Mouse (Mus musculus) heart, embryonic 12.5 days (tissue): ENCODE results near the gene Gad2. TPM values are rescaled to one million over a fixed set of nuclear protein-coding genes. Genes with fewer than 3 reads are reported as not detected.
A peak's percentile ranks its signal among the peaks of the same experiment; 100 is the strongest.

ENCODE experiments used
- ATAC-seq: fragments of 200-750 bp; cut with Nextera tagmentation; 2 replicates; pipeline ENCODE4 v1.8.0; 2017; ENCODE audit warnings: moderate TSS enrichment, moderate library complexity; ENCODE audit not compliant: insufficient number of reproducible peaks, low FRiP score
- H3K27ac ChIP-seq: fragments of 300-500 bp; sonication (generic); 2 replicates; pipeline ENCODE4 v1.5.1; 2016; ENCODE audit warnings: mild to moderate bottlenecking, moderate library complexity; ENCODE audit not compliant: poor library complexity, severe bottlenecking
- H3K27me3 ChIP-seq: fragments of 300-500 bp; sonication (generic); replicated peaks from 2 replicates; pipeline ENCODE4 v1.6.1; 2016; ENCODE audit warnings: mild to moderate bottlenecking, moderate library complexity
- H3K36me3 ChIP-seq: fragments of 300-500 bp; sonication (generic); 2 replicates; pipeline ENCODE4 v1.6.1; 2016; ENCODE audit warnings: mild to moderate bottlenecking, moderate library complexity
- H3K4me1 ChIP-seq: fragments of 300-500 bp; sonication (generic); replicated peaks from 2 replicates; pipeline ENCODE4 v1.6.1; 2016; ENCODE audit warnings: mild to moderate bottlenecking
- H3K4me2 ChIP-seq: fragments of 300-500 bp; sonication (generic); 2 replicates; pipeline ENCODE4 v1.6.1; 2016; ENCODE audit warnings: mild to moderate bottlenecking, moderate library complexity
- H3K4me3 ChIP-seq: fragments of 300-500 bp; sonication (generic); 2 replicates; pipeline ENCODE4 v1.5.1; 2016; ENCODE audit warnings: mild to moderate bottlenecking
- H3K9ac ChIP-seq: fragments of 300-500 bp; sonication (generic); 2 replicates; pipeline ENCODE4 v1.6.1; 2016; ENCODE audit warnings: mild to moderate bottlenecking, moderate library complexity
- H3K9me3 ChIP-seq: fragments of 300-500 bp; sonication (generic); replicated peaks from 2 replicates; pipeline ENCODE4 v1.6.1; 2016; ENCODE audit warnings: mild to moderate bottlenecking, moderate library complexity
- WGBS: fragments of 180-500 bp; shearing (Covaris S2); methylation state at CpG from one replicate; pipeline ENCODE4 v1.1.7; 2016; 5-methylcytosine and 5-hydroxymethylcytosine counted together
- polyA plus RNA-seq: library from polyadenylated mRNA; unstranded; fragments of >200 nt; fragmentation: Nextera tagmentation; extraction: Ambion mirVana; gene quantifications from 2 replicates; pipeline ENCODE4 v1.2.1, GENCODE M21; 2016

Gad2 gene
- polyA plus RNA-seq, 1 experiment from 2014 or later = 0.42 TPM

DNA sequence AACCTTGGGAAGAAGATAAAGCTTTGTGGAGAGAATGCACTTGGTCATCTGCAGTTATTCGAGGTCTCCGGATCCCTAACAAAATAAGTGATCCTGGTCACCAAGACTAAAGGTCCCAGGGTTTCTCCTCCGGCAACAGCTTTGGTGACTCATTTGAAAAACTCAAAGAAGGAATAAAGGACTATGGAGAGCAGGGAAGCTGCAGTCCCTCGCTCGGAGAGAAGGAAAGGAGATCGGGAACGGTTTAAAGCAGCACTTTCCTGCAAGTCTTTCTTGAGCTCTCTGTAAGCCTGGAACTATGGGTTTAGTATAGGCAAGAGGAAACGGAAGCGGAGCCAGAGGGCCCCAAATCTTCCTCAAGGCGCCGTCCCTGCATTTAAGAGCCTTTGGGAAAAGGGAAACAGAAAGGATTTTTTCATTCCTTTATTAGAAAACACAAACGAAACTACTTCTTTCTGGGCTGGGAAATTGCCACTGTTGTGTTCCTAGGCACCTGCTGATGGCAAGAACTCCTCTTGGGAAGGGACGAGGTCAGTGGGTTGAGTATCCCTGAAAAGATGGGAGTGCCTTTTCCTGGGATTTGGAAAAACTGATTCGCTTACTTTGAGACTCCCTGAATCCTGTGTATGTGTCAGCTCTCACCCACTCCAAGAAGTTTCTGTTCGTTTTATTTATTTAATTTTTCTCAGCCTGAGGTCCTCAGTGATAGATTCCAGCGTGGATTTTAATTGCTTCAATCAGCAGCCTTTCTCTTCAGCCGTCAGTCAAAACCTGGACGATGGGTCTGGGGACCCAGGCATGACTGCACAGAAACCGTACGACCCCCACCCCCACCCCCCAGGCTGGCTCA, 802 bp upstream of the Gad2 start:
- no peaks in the 10 kb centered on the region for H3K9me3 ChIP-seq
- no peak overlapping the region for H3K9ac ChIP-seq
- H3K4me1 ChIP-seq = peaks cover 25% of the 10 kb centered on the region
- H3K27ac ChIP-seq = no peak overlapping the region
- peak overlapping the region; percentile 88 for H3K4me2 ChIP-seq
- H3K27me3 ChIP-seq = peaks cover 89% of the 10 kb centered on the region
- H3K36me3 ChIP-seq = no peaks in the 10 kb centered on the region
- WGBS = 4% methylated on average over 20 of the region's 20 CpGs
- H3K4me3 ChIP-seq = 0 out of 2 replicates have a peak overlapping the region, but pooled peaks have one; percentile 47
- no peak for ATAC-seq

DNA sequence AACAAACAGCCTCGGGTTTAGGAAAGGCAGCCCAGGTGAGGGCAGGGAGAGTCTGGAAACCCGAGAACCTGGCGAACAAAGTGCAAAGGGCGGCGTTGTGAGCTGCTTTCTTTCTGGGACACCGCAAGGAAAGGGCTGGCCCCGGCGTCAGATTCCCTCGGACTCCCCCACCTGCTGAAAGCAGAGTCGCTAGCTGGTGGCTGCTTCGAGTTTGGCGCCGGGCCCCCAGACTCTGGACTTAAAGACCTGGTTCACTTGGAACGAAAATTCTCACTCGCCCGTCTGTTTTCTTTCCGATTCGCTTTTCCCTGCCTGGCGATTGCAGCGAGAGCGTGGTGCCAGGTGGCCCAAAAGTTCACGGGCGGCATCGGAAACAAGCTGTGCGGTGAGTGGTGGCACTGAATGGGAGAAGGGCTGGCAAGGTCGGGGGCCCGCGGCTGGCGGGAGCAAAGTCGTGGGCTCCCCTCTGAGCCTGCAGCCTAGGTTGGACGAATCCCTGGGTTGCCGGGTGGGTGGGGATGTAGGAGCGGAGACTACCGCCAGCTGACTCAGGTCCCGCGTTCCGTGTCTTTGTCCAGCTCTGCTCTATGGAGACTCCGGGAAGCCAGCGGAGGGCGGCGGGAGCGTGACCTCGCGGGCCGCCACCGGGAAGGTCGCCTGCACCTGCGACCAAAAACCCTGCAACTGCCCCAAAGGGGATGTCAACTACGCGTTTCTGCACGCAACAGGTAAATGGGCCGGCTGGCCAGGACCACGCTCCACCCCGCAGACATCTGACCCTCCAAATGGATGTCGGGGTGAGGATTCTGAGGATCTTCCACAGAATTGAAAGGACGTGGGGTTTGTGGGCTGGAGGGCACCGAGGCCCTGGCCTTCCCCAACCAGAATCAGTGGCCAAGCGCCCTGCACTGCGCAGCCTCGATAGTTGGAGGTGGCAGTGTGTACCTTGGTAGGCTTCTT, 1.4 kb downstream of the Gad2 start:
- Histone ChIP-seq H3K36me3 (no peaks in the 10 kb centered on the region), H3K4me1 (peaks cover 25% of the 10 kb centered on the region), H3K4me2 (peak overlapping the region; percentile 88), H3K9ac (no peak overlapping the region), H3K27me3 (peaks cover 78% of the 10 kb centered on the region), H3K4me3 (peak overlapping the region; percentile 47), H3K9me3 (no peaks in the 10 kb centered on the region), H3K27ac (no peak overlapping the region)
- no peak; the same call in 1 of the 2 replicates for ATAC-seq
- 1% methylated on average over 60 of the region's 60 CpGs for WGBS

DNA sequence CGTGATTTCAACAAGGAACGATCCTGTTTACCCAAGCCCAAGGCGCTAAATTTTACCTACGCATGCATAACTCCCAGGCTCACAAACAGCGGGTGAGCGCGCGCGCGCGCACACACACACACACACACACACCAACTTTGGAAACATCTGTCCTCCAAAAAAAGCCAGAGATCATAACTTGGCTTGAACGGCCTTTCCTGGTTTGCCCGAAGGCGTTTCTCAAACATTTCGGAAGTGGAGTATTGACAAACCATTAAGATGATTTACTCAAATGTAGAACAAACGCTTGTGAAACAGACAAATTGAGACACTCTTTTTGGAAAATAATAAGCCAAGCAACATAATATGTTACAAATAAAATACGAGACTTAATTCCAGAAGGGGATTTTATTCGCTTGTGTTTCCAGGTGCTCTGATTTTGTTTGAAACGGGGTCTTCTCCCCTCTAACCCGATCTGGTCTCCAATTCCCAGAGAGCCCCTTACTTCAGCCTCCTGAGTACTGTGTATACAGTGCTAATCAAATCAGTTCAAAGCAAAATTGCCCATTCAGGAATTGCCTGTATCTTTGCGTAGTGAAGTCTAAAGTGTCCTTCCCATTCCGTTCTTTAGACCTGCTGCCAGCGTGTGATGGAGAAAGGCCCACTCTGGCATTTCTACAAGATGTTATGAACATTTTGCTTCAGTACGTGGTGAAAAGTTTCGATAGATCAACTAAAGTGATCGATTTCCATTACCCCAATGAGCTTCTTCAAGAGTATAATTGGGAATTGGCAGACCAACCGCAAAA, 2.4 kb downstream of the Gad2 start:
- H3K9me3 ChIP-seq = no peaks in the 10 kb centered on the region
- peaks cover 25% of the 10 kb centered on the region for H3K4me1 ChIP-seq
- WGBS = 5% methylated on average over 27 of the region's 27 CpGs
- peak overlapping the region; percentile 88; the same call in 1 of the 2 replicates for H3K4me2 ChIP-seq
- ATAC-seq = no peak
- peak overlapping the region; percentile 47; the same call in 1 of the 2 replicates for H3K4me3 ChIP-seq
- H3K27me3 ChIP-seq = peaks cover 68% of the 10 kb centered on the region
- H3K27ac ChIP-seq = no peak overlapping the region
- no peak overlapping the region for H3K9ac ChIP-seq
- H3K36me3 ChIP-seq = no peaks in the 10 kb centered on the region

DNA sequence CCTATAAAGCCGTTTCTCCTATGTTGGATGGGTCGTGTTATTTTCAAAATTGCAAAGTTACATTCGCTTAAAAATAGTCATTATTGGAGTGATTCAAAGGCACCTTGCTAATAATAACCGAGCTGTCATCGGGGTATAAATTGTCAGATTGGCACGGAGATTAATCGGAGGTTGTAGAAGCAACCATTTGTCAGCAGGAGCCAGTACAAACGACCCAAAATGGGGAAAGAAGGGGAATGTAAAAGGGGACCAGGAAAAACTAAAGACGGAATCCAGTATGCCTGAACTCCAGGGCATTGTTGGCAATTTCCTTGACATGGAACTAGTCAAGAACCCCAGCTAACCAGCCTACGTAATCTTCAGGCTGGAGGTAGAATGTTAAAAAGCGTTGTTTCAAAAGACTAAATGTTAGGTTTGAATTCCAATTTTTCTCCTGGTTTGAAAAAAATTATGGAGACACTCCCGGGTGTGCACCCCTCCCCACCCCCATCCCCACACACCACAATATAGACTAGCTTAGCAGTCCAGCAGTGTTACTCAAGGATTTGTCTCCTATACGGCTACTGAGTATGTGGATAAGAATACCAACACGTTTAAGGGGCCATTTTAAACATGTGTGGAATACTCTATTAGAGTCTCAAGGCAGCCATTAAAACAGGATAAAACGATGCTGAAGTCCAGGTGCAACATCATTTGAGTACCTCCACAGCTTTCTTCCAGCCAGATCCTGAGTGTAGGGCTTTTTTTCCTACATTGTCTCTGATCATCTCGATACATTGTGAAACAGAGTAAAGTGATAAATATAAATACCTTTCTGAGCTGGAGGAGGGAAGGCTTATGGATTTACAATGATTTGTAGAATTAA, 3.3 kb downstream of the Gad2 start:
- Histone ChIP-seq H3K4me1 (peaks cover 25% of the 10 kb centered on the region), H3K4me3 (no peak overlapping the region), H3K4me2 (no peak overlapping the region), H3K27ac (no peak overlapping the region), H3K36me3 (no peaks in the 10 kb centered on the region), H3K9ac (no peak overlapping the region), H3K27me3 (peaks cover 59% of the 10 kb centered on the region), H3K9me3 (no peaks in the 10 kb centered on the region)
- 19% methylated on average over 16 of the region's 16 CpGs for WGBS
- no peak for ATAC-seq

DNA sequence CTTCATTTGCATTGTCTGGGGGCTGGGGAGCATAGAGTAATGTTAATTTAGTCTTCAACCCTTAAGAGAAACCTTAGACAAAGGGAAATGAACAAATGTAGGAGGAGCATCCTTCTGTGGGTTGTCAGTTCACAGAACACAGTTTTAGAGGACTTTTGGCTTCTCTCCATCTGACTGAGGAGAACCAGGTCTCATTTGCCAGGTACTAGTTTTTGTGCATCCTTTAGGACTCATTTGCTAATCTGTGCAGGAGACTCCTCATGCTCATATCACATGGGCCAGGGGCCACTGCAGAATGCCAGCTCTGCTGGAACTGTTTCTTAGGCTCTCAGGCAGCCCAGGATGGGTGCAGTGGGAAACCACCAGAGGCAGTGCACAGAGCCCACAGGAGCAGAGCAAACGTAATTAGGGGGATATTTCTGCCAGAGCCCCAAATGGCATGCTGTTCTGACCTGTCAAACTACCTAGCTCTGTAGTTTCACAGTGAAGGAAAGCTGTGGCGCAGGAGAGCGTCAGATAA, 5.2 kb downstream of the Gad2 start:
- Histone ChIP-seq H3K4me1 (peaks cover 19% of the 10 kb centered on the region), H3K27me3 (peaks cover 40% of the 10 kb centered on the region), H3K27ac (no peak overlapping the region), H3K9me3 (no peaks in the 10 kb centered on the region), H3K9ac (no peak overlapping the region), H3K4me3 (no peak overlapping the region), H3K36me3 (no peaks in the 10 kb centered on the region), H3K4me2 (no peak overlapping the region)
- ATAC-seq = no peak
- WGBS = 33% methylated on average over 3 of the region's 3 CpGs

DNA sequence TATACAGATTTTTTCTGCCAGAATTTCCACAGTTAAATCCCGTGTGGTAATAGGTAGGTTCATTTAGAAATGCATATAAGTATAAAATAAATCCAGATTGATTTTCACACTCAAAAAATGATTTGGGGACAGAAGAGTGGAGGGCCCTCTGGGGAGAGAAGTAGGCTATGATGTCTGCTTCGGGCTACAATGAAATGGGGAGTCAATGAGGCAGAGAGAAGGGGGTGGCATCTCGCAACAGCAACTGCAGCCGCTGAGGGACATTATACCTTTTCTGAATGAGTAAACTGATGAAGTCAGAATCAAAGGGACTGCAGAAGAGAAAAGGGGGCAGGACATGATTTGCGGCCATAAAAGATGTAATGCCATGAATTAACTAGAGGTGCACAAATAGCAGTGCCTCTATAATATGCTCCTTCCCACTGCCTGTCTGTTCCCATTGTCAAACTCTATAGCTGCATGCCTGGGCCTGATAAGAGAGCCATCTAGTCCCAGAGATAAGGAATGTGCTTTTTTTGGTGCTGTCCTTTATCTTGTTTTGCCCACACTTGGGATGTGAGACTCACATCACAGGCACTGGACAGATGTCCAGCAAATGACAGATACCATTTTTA, 5.9 kb downstream of the Gad2 start:
- H3K9ac ChIP-seq = no peak overlapping the region
- no peak overlapping the region for H3K27ac ChIP-seq
- H3K36me3 ChIP-seq = no peaks in the 10 kb centered on the region
- no peak for ATAC-seq
- 22% methylated on average over 5 of the region's 5 CpGs for WGBS
- no peaks in the 10 kb centered on the region for H3K9me3 ChIP-seq
- H3K27me3 ChIP-seq = peaks cover 33% of the 10 kb centered on the region
- peaks cover 13% of the 10 kb centered on the region for H3K4me1 ChIP-seq
- H3K4me2 ChIP-seq = no peak overlapping the region
- no peak overlapping the region for H3K4me3 ChIP-seq

DNA sequence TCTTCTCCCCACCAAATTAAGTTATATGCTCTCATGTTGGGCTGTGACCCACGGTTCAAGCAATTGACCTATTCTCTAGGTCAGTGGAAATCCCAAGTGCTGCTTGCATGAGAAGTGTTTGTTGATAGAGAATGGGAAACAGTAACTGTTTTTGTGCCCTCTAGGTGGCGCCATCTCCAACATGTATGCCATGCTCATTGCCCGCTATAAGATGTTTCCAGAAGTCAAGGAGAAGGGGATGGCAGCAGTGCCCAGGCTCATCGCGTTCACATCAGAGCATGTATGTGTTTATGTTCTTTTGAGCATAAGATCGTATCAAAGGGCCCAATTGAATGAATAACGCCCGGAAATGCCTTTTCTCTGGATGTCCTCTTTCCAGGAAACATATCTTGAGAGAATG, 12.8 kb downstream of the Gad2 start:
- 41% methylated on average over 8 of the region's 8 CpGs for WGBS
- ATAC-seq = no peak

DNA sequence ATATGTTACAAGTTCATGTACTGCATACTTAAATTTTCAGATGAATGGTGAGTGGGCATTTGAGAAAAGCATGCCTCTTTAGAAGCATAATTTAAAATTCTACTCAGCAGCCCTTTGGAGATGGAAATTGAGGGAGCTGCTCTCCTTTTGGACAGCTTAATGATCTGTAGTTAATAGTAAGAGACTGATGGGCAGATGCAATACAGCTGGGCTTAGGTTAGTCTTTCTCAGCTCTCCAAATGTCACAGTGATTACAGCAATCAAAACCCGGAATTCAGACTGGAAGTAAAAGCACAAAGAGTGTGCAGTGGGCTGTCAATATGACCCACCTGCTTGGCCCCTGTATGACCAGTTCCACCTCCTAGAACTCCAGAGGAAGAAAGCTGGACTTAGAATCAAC, 24.1 kb downstream of the Gad2 start:
- no peak overlapping the region for H3K9ac ChIP-seq
- 59% methylated on average over 1 of the region's 1 CpGs for WGBS
- no peak for ATAC-seq

More for the DNA sequence above, 12.8 kb downstream of the Gad2 start:
- Histone ChIP-seq H3K4me1 (no peaks in the 10 kb centered on the region), H3K9ac (no peak overlapping the region), H3K4me2 (no peak overlapping the region), H3K27me3 (no peaks in the 10 kb centered on the region), H3K9me3 (no peaks in the 10 kb centered on the region; the same call in 1 of the 2 replicates), H3K27ac (no peak overlapping the region), H3K36me3 (no peaks in the 10 kb centered on the region), H3K4me3 (no peak overlapping the region)

DNA sequence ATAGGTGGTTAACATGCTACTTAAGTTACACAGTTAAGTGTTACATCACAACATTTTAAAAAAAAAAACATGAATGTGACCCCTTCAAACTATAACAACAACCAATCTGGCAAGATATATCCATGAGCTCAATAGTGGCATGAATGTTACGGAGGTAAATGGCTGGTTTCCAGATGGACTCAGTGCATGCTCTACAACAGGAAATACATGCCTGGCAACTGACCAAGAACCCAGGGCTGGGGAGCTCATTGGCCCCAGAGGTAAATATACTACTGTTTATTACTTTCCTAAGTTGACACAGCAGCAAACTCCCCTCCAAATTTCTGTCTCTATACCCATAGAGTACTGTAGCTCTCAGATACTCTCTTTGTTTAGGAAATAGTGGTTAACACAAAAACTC, 26.4 kb downstream of the Gad2 start:
- Histone ChIP-seq H3K9ac (no peak overlapping the region), H3K9me3 (no peaks in the 10 kb centered on the region), H3K36me3 (no peaks in the 10 kb centered on the region), H3K4me1 (no peaks in the 10 kb centered on the region), H3K27me3 (no peaks in the 10 kb centered on the region), H3K4me3 (no peak overlapping the region), H3K4me2 (no peak overlapping the region), H3K27ac (no peak overlapping the region)
- 54% methylated on average over 1 of the region's 1 CpGs for WGBS
- no peak for ATAC-seq

More for the DNA sequence above, 24.1 kb downstream of the Gad2 start:
- H3K9me3 ChIP-seq = no peaks in the 10 kb centered on the region
- no peak overlapping the region for H3K27ac ChIP-seq
- no peaks in the 10 kb centered on the region for H3K27me3 ChIP-seq
- H3K4me2 ChIP-seq = no peak overlapping the region
- H3K36me3 ChIP-seq = no peaks in the 10 kb centered on the region
- no peak overlapping the region for H3K4me3 ChIP-seq
- no peaks in the 10 kb centered on the region for H3K4me1 ChIP-seq
